ENCODE assay signal across 10 mouse cellular contexts in genomic region chr11:34317001-34317400, GRCm38 (mm10). TPM values are rescaled to one million over a fixed set of nuclear protein-coding genes. Genes with fewer than 3 reads are reported as not detected.
A peak's percentile ranks its signal among the peaks of the same experiment; 100 is the strongest.
DNase-seq lines count a peak whose midpoint lies in the region; ATAC-seq and TF ChIP-seq lines count a peak whose summit lies in the region.
"Had no signal": no experiment of that assay in that cellular context is flagged by ENCODE, and none has a peak within 500 bp of the region (broad histone marks: within the 10 kb centered on the region; RNA-seq: fewer than 3 reads in every experiment).

No protein-coding gene starts in this region.

- TF ChIP-seq CTCF in MEL (IDR thresholded peaks at IDR 0.05 in 2 of 3, conservative IDR thresholded peaks at IDR 0.05 in 1 of 3; ENCODE audit: control insufficient read depth in 1 of 3, insufficient read depth in 1 of 3, low read depth in 2 of 3, low read length in 3 of 3, poor library complexity in 1 of 3, severe bottlenecking in 1 of 3), result no peak
- no peak for TF ChIP-seq CTCF in layer of hippocampus, adult 2 months (conservative IDR thresholded peaks at IDR 0.05)
- TF ChIP-seq CTCF in cerebellum, adult 2 months (IDR thresholded peaks at IDR 0.05; ENCODE audit: borderline replicate concordance, insufficient read depth, low read depth, low read length), result no peak

- peak; percentile 42 for DNase-seq in MEL (ENCODE audit: low read depth, low spot score)
- peak; percentile 12 for DNase-seq in R1 (ENCODE audit: low read depth, low spot score)
- peak; percentile 18 to 34 for DNase-seq in layer of hippocampus, adult 2 months (ENCODE audit: low spot score in 2 of 2)
- no peak for DNase-seq in ovary, postnatal 36 days (ENCODE audit: low spot score)
- DNase-seq in cerebellum, adult 2 months, result no peak
- no peak for DNase-seq in liver
- DNase-seq: heart, adult 11 months had no signal

- no peak for TF ChIP-seq POLR2A in MEL (IDR thresholded peaks at IDR 0.05; ENCODE audit: control insufficient read depth in 1 of 2, insufficient read depth in 1 of 2, low read depth in 1 of 2, low read length in 2 of 2, poor library complexity in 1 of 2)
- no peak for TF ChIP-seq POLR2A in cerebellum, adult 2 months (IDR thresholded peaks at IDR 0.05; ENCODE audit: borderline replicate concordance, insufficient read depth, low read length)

- no peak for TF ChIP-seq EP300 in MEL (IDR thresholded peaks at IDR 0.05; ENCODE audit: low read depth in 1 of 2, low read length in 2 of 2)

- H3K79me2 ChIP-seq in MEL (ENCODE audit: control insufficient read depth, insufficient read depth, low read length, poor library complexity), result no peaks in the 10 kb centered on the region

- TF ChIP-seq RAD21 in MEL (IDR thresholded peaks at IDR 0.05; ENCODE audit: low read depth, low read length), result no peak

- peak overlapping the region; percentile 58 for H3K4me2 ChIP-seq in midbrain, embryonic 15.5 days

- H3K4me1 ChIP-seq in MEL (ENCODE audit: control insufficient read depth in 1 of 2, insufficient read depth in 2 of 2, low read length in 2 of 2), result peaks cover 3 to 4% of the 10 kb centered on the region in 2 experiments; a peak in 2 of 4 replicates
- peaks cover 36% of the 10 kb centered on the region for H3K4me1 ChIP-seq in midbrain, embryonic 15.5 days
- no peaks in the 10 kb centered on the region for H3K4me1 ChIP-seq in cerebellum, adult 2 months (ENCODE audit: control insufficient read depth, insufficient read depth, low read length)

- H3K36me3 ChIP-seq in MEL (ENCODE audit: control insufficient read depth in 1 of 2, insufficient read depth in 2 of 2, low read length in 2 of 2), result peaks cover 0 to 6% of the 10 kb centered on the region in 2 experiments; a peak in 2 of 4 replicates
- no peaks in the 10 kb centered on the region for H3K36me3 ChIP-seq in midbrain, embryonic 15.5 days (replicated peaks)

- peak; percentile 45; the same call in 1 of the 2 replicates for ATAC-seq in midbrain, embryonic 15.5 days (replicated peaks)

- no peak overlapping the region for H3K4me3 ChIP-seq in MEL (ENCODE audit: control insufficient read depth in 1 of 2, insufficient read depth in 1 of 2, low read depth in 2 of 2, low read length in 2 of 2)
- peak overlapping the region; percentile 8; the same call in 1 of the 2 replicates for H3K4me3 ChIP-seq in layer of hippocampus, adult 2 months
- peak overlapping the region; percentile 50 for H3K4me3 ChIP-seq in midbrain, embryonic 15.5 days
- H3K4me3 ChIP-seq in cerebellum, adult 2 months (replicated peaks; ENCODE audit: insufficient read depth, low read depth, low read length), result no peak overlapping the region

- no peak overlapping the region for H3K9ac ChIP-seq in MEL (ENCODE audit: control insufficient read depth, low read depth, low read length, poor library complexity, severe bottlenecking)
- no peak overlapping the region for H3K9ac ChIP-seq in midbrain, embryonic 15.5 days

- no peak overlapping the region for H3K27ac ChIP-seq in MEL (ENCODE audit: control insufficient read depth, low read depth, low read length)
- H3K27ac ChIP-seq in layer of hippocampus, adult 2 months, result no peak overlapping the region
- H3K27ac ChIP-seq in midbrain, embryonic 15.5 days, result no peak overlapping the region
- H3K27ac ChIP-seq in cerebellum, adult 2 months (ENCODE audit: insufficient read depth, low read length), result no peak overlapping the region
- H3K27ac ChIP-seq: stomach, postnatal 0 days had no signal

- H3K27me3 ChIP-seq in MEL (ENCODE audit: control insufficient read depth in 1 of 2, insufficient read depth in 2 of 2, low read length in 2 of 2), result no peaks in the 10 kb centered on the region
- 0 out of 2 replicates have a peak, but pooled peaks cover 2% of the 10 kb centered on the region for H3K27me3 ChIP-seq in midbrain, embryonic 15.5 days (replicated peaks)
- H3K27me3 ChIP-seq in cerebellum, adult 2 months (ENCODE audit: control insufficient read depth, insufficient read depth, low read length), result no peaks in the 10 kb centered on the region; the same call in 1 of the 2 replicates

- no peaks in the 10 kb centered on the region for H3K9me3 ChIP-seq in MEL (replicated peaks; ENCODE audit: insufficient read depth, low read length)
- no peaks in the 10 kb centered on the region for H3K9me3 ChIP-seq in midbrain, embryonic 15.5 days

- WGBS in midbrain, embryonic 15.5 days, result 49% methylated on average over 8 of the region's 8 CpGs
- 67% methylated on average over 8 of the region's 8 CpGs for WGBS in cerebellum, adult 2 months

TF ChIP-seq in MEL, 35 proteins besides CTCF, POLR2A, EP300 and RAD21:
- TF ChIP-seq KAT2A (conservative IDR thresholded peaks at IDR 0.05; ENCODE audit: low read depth, low read length), result no peak
- TF ChIP-seq GATA1 (IDR thresholded peaks at IDR 0.05; ENCODE audit: low read depth, low read length), result 0 out of 2 replicates have a peak, but pooled peaks have one; percentile 18

RNA-seq across cellular contexts. Expression of gene Fam196b, which starts 2.4 kb away (rescaled TPM):
- total RNA-seq in MEL (2012; rRNA removed), result 0.20 and 0.23 TPM in 2 replicates
- under 1 TPM in 1 of 2 experiments, not detected in 1; 0.10 TPM for polyA plus RNA-seq in MEL (2012; ENCODE audit: insufficient read depth in 1 of 2, insufficient read length in 2 of 2, low read depth in 1 of 2, low replicate concordance in 2 of 2, missing spikeins in 1 of 2)
- under 1 TPM; 0.47 to 0.74 TPM for total RNA-seq in layer of hippocampus, adult 2 months (2021)
- 5.1 and 6.4 TPM in 2 replicates for polyA plus RNA-seq in midbrain, embryonic 15.5 days (2015; fragmentation: Nextera tagmentation; extraction: Ambion mirVana)
- 4.1 and 4.6 TPM in 2 replicates for polyA plus RNA-seq in cerebellum, adult 2 months (2012; rRNA removed)
- polyA plus RNA-seq: lung, embryonic 16.5 days had no signal

Comparison
In these comparisons a context has a peak if more than half of its experiments do, and no peak if none do; other contexts are left out.
1. DNase-seq: peak in MEL (single experiment), R1 (single experiment) and layer of hippocampus, adult 2 months (2 of 2); none in ovary, postnatal 36 days (single experiment), cerebellum, adult 2 months (0 of 2) and liver (single experiment).
2. H3K4me3 ChIP-seq: peak in layer of hippocampus, adult 2 months (single experiment) and midbrain, embryonic 15.5 days (single experiment); none in MEL (0 of 2) and cerebellum, adult 2 months (single experiment).